Comparison of ENCODE assay signal across 8 mouse cellular contexts in genomic region chr12:112958303-112958702, GRCm38 (mm10). TPM values are rescaled to one million over a fixed set of nuclear protein-coding genes. Genes with fewer than 3 reads are reported as not detected.
DNase-seq lines count a peak whose midpoint lies in the region; ATAC-seq and TF ChIP-seq lines count a peak whose summit lies in the region.

No protein-coding gene starts in this region.

- no peak overlapping the region for H3K9ac ChIP-seq in limb, embryonic 12.5 days (replicated peaks)

- 22% methylated on average over 4 of the region's 4 CpGs for WGBS in heart, embryonic 10.5 days
- 40% methylated on average over 4 of the region's 4 CpGs for WGBS in limb, embryonic 12.5 days
- 33% methylated on average over 4 of the region's 4 CpGs for WGBS in small intestine, adult 2 months

- peaks cover 29% of the 10 kb centered on the region for H3K4me1 ChIP-seq in heart, embryonic 10.5 days
- no peaks in the 10 kb centered on the region for H3K4me1 ChIP-seq in limb, embryonic 12.5 days (replicated peaks)
- H3K4me1 ChIP-seq in small intestine, adult 2 months (ENCODE audit: control insufficient read depth, insufficient read depth, insufficient read length, low read length): peaks cover 5% of the 10 kb centered on the region

- no peak for ATAC-seq in limb, embryonic 12.5 days (ENCODE audit: insufficient number of reproducible peaks, insufficient read depth, low FRiP score, low TSS enrichment, low read depth)

- H3K9me3 ChIP-seq in heart, embryonic 10.5 days: no peaks in the 10 kb centered on the region
- no peaks in the 10 kb centered on the region for H3K9me3 ChIP-seq in limb, embryonic 12.5 days

- peak overlapping the region; percentile 43 for H3K27ac ChIP-seq in heart, embryonic 10.5 days
- 0 out of 2 replicates have a peak overlapping the region, but pooled peaks have one; percentile 17 for H3K27ac ChIP-seq in limb, embryonic 12.5 days
- no peak overlapping the region for H3K27ac ChIP-seq in small intestine, adult 2 months (ENCODE audit: insufficient read depth, low read depth, low read length)

- intact Hi-C loops in heart, postnatal 25 days (cut with DNase I): loop anchor here (5.0 kb wide), 2 partner anchors 144 to 199 kb away; partner anchors contain the start of gene Tedc1
- intact Hi-C loops in gastrocnemius, postnatal 14 days (cut with DNase I; ENCODE audit: low total_unique reads): no loop called here

- H3K36me3 ChIP-seq in heart, embryonic 10.5 days: peaks cover 52% of the 10 kb centered on the region
- peaks cover 73% of the 10 kb centered on the region for H3K36me3 ChIP-seq in limb, embryonic 12.5 days
- peaks cover 34% of the 10 kb centered on the region for H3K36me3 ChIP-seq in small intestine, adult 2 months (ENCODE audit: control insufficient read depth, insufficient read depth, low read length)

- no peak overlapping the region for H3K4me2 ChIP-seq in limb, embryonic 12.5 days

- no peak overlapping the region for H3K4me3 ChIP-seq in heart, embryonic 10.5 days
- no peak overlapping the region for H3K4me3 ChIP-seq in limb, embryonic 12.5 days (replicated peaks)
- no peak overlapping the region for H3K4me3 ChIP-seq in small intestine, adult 2 months (ENCODE audit: low read depth, low read length)

- TF ChIP-seq CTCF in small intestine, adult 2 months (IDR thresholded peaks at IDR 0.05; ENCODE audit: extremely low read depth, insufficient read length, insufficient replicate concordance, low read depth, low read length): 0 out of 2 replicates have a peak, but pooled peaks have one; percentile 36

- no peaks in the 10 kb centered on the region for H3K27me3 ChIP-seq in heart, embryonic 10.5 days (ENCODE audit: insufficient read depth, poor library complexity, severe bottlenecking)
- no peaks in the 10 kb centered on the region for H3K27me3 ChIP-seq in limb, embryonic 12.5 days
- no peaks in the 10 kb centered on the region for H3K27me3 ChIP-seq in small intestine, adult 2 months (ENCODE audit: control insufficient read depth, insufficient read depth, low read length)

- peak; percentile 84 for DNase-seq in heart, embryonic 10.5 days (ENCODE audit: low spot score)
- DNase-seq in heart, postnatal 25 days (ENCODE audit: low spot score): no peak
- DNase-seq in 416B (ENCODE audit: low read depth) (peak; percentile 46), ZHBTc4 (ENCODE audit: low read depth, low spot score) (peak; percentile 59)
- peak; percentile 60 for DNase-seq in gastrocnemius, postnatal 14 days
- no peak for DNase-seq in frontal cortex, postnatal 25 days (ENCODE audit: low spot score in 2 of 2)

- TF ChIP-seq POLR2A in small intestine, adult 2 months (IDR thresholded peaks at IDR 0.05; ENCODE audit: low read depth, low read length): no peak

RNA-seq across cellular contexts. Expression of gene Nudt14, which starts 16.4 kb away (rescaled TPM):
- polyA plus RNA-seq in heart, embryonic 10.5 days (2016; fragmentation: Nextera tagmentation; extraction: Ambion mirVana): 48.6 and 65.5 TPM in 2 replicates
- 1 to 10 TPM; 4.4 to 5.7 TPM for total RNA-seq in heart, postnatal 25 days (2021)
- total RNA-seq in gastrocnemius, postnatal 14 days (2021): 10 to 100 TPM; 14.8 to 17.5 TPM
- polyA plus RNA-seq in limb, embryonic 12.5 days (2016; fragmentation: Nextera tagmentation; extraction: Ambion mirVana): 81.6 and 95.2 TPM in 2 replicates
- 40.8 and 42.4 TPM in 2 replicates for polyA plus RNA-seq in small intestine, adult 2 months (2012; rRNA removed)

RNA-seq across cellular contexts. Expression of gene Btbd6, which starts 18.0 kb away (rescaled TPM):
- polyA plus RNA-seq in heart, embryonic 10.5 days (2016; fragmentation: Nextera tagmentation; extraction: Ambion mirVana): 22.3 and 23.6 TPM in 2 replicates
- total RNA-seq in heart, postnatal 25 days (2021): 10 to 100 TPM; 21.0 to 21.9 TPM
- 10 to 100 TPM in 1 of 2 experiments, 1 to 10 TPM in 1; 7.3 to 10.2 TPM for total RNA-seq in gastrocnemius, postnatal 14 days (2021)
- 25.7 and 29.1 TPM in 2 replicates for polyA plus RNA-seq in limb, embryonic 12.5 days (2016; fragmentation: Nextera tagmentation; extraction: Ambion mirVana)
- polyA plus RNA-seq in small intestine, adult 2 months (2012; rRNA removed): 116 and 206 TPM in 2 replicates

RNA-seq across cellular contexts. Expression of gene Jag2, which starts 28.7 kb away (rescaled TPM):
- polyA plus RNA-seq in heart, embryonic 10.5 days (2016; fragmentation: Nextera tagmentation; extraction: Ambion mirVana): 2.0 and 3.6 TPM in 2 replicates
- 10 to 100 TPM; 22.4 to 34.7 TPM for total RNA-seq in heart, postnatal 25 days (2021)
- total RNA-seq in gastrocnemius, postnatal 14 days (2021): 10 to 100 TPM; 24.2 to 25.5 TPM
- 6.4 and 6.8 TPM in 2 replicates for polyA plus RNA-seq in limb, embryonic 12.5 days (2016; fragmentation: Nextera tagmentation; extraction: Ambion mirVana)
- 6.2 and 9.1 TPM in 2 replicates for polyA plus RNA-seq in small intestine, adult 2 months (2012; rRNA removed)

RNA-seq across cellular contexts. Expression of gene Brf1, which starts 42.2 kb away (rescaled TPM):
- polyA plus RNA-seq in heart, embryonic 10.5 days (2016; fragmentation: Nextera tagmentation; extraction: Ambion mirVana): 35.3 and 41.5 TPM in 2 replicates
- 10 to 100 TPM; 23.5 to 25.1 TPM for total RNA-seq in heart, postnatal 25 days (2021)
- 10 to 100 TPM; 21.4 to 22.7 TPM for total RNA-seq in gastrocnemius, postnatal 14 days (2021)
- polyA plus RNA-seq in limb, embryonic 12.5 days (2016; fragmentation: Nextera tagmentation; extraction: Ambion mirVana): 76.0 and 83.0 TPM in 2 replicates
- 43.7 and 95.6 TPM in 2 replicates for polyA plus RNA-seq in small intestine, adult 2 months (2012; rRNA removed)

RNA-seq across cellular contexts. Expression of gene Pacs2, which starts 56.0 kb away (rescaled TPM):
- 11.7 TPM in 2 replicates for polyA plus RNA-seq in heart, embryonic 10.5 days (2016; fragmentation: Nextera tagmentation; extraction: Ambion mirVana)
- total RNA-seq in heart, postnatal 25 days (2021): 10 to 100 TPM; 35.5 to 35.9 TPM
- total RNA-seq in gastrocnemius, postnatal 14 days (2021): 10 to 100 TPM; 31.9 to 41.4 TPM
- polyA plus RNA-seq in limb, embryonic 12.5 days (2016; fragmentation: Nextera tagmentation; extraction: Ambion mirVana): 15.8 and 17.9 TPM in 2 replicates
- polyA plus RNA-seq in small intestine, adult 2 months (2012; rRNA removed): 16.0 and 27.0 TPM in 2 replicates

Comparison
In these comparisons a context has a peak if more than half of its experiments do, and no peak if none do; other contexts are left out.
1. DNase-seq: peak in heart, embryonic 10.5 days (single experiment), 416B (single experiment), ZHBTc4 (single experiment) and gastrocnemius, postnatal 14 days (single experiment); none in heart, postnatal 25 days (single experiment) and frontal cortex, postnatal 25 days (0 of 2).